Mouse (Mus musculus): ENCODE data around the gene Ppm1b.

The Ppm1b gene

GRCm38 (mm10) chr17:85026436-85026835 lies 69.9 kb downstream of the Ppm1b start:
- DNase-seq, result no peak

- DNase-seq, result no peak
Observed at GRCm38 (mm10) chr17:85027247-85027646, 70.7 kb downstream of the Ppm1b start.

- DNase-seq, result no peak
Observed at GRCm38 (mm10) chr17:85028093-85028739, 71.7 kb downstream of the Ppm1b start, which contains the start of gene Slc3a1. Gene Slc3a1, plus strand, starts transcription at chr17:85028376.

GRCm38 (mm10) chr17:85028797-85029196 lies 72.3 kb downstream of the Ppm1b start:
- no peak for DNase-seq

GRCm38 (mm10) chr17:85030651-85031050 lies 74.1 kb downstream of the Ppm1b start:
- no peak for DNase-seq

GRCm38 (mm10) chr17:85033087-85033486 lies 76.5 kb downstream of the Ppm1b start:
- DNase-seq, result no peak

GRCm38 (mm10) chr17:85034068-85034467 lies 77.5 kb downstream of the Ppm1b start:
- DNase-seq, result peak; percentile 32

GRCm38 (mm10) chr17:85037855-85038254 lies 81.3 kb downstream of the Ppm1b start:
- DNase-seq, result no peak

GRCm38 (mm10) chr17:85038311-85038710 lies 81.8 kb downstream of the Ppm1b start:
- DNase-seq, result no peak

GRCm38 (mm10) chr17:85038761-85039160 lies 82.2 kb downstream of the Ppm1b start:
- no peak for DNase-seq

GRCm38 (mm10) chr17:85040913-85041312 lies 84.4 kb downstream of the Ppm1b start:
- DNase-seq, result no peak

- no peak for DNase-seq
Observed at GRCm38 (mm10) chr17:85042419-85042818, 85.9 kb downstream of the Ppm1b start.

GRCm38 (mm10) chr17:85043404-85043816 lies 86.9 kb downstream of the Ppm1b start:
- no peak for DNase-seq

GRCm38 (mm10) chr17:85044466-85044865 lies 87.9 kb downstream of the Ppm1b start:
- no peak for DNase-seq

GRCm38 (mm10) chr17:85045160-85045559 lies 88.6 kb downstream of the Ppm1b start:
- no peak for DNase-seq

- DNase-seq, result no peak
Observed at GRCm38 (mm10) chr17:85048379-85048778, 91.8 kb downstream of the Ppm1b start.

- no peak for DNase-seq
Observed at GRCm38 (mm10) chr17:85058276-85058675, 101.7 kb downstream of the Ppm1b start.

GRCm38 (mm10) chr17:85059136-85059535 lies 102.6 kb downstream of the Ppm1b start:
- DNase-seq, result no peak

- no peak for DNase-seq
Observed at GRCm38 (mm10) chr17:85063560-85063959, 107.0 kb downstream of the Ppm1b start.

- DNase-seq, result no peak
Observed at GRCm38 (mm10) chr17:85067331-85067730, 110.8 kb downstream of the Ppm1b start.

GRCm38 (mm10) chr17:85070658-85071057 lies 114.1 kb downstream of the Ppm1b start:
- no peak for DNase-seq

- DNase-seq, result no peak
Observed at GRCm38 (mm10) chr17:85071088-85071775, 114.7 kb downstream of the Ppm1b start.

GRCm38 (mm10) chr17:85072383-85072782 lies 115.8 kb downstream of the Ppm1b start:
- no peak for DNase-seq

- DNase-seq, result no peak
Observed at GRCm38 (mm10) chr17:85073214-85073613, 116.7 kb downstream of the Ppm1b start.

Measured in cerebellum, adult 11-12 months (tissue).